Mouse (Mus musculus) spleen, adult 18-20 months (tissue): ENCODE measurements around the gene Rab11fip3.
A peak's percentile ranks its signal among the peaks of the same experiment; 100 is the strongest.

Experiments used
- DNase-seq, 2 experiments: peaks; one replicate each; pipeline ENCODE4 v3.0.0; 2022; ENCODE audit warnings: mixed read lengths in 2 of 2

The Rab11fip3 gene

DNA sequence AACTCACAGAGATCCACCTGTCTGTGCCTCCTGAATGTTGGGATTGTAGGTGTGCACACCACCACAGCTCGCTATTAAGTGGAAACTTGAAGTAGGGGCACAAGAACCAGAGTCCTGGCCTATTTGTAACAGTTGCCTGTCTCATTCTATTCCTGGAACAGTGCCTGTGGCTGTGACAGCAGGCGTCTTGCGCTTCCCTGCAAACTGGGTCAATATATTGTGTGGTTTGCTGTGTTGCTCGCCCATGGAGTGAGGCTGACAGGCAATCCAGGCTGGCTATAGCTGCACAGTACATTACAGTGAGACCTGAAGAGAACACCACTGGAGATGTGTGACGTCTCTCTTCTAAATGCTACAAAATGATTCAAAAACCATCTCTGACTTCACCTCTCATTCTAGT lies 37.8 kb downstream of the Rab11fip3 start:
- no peak for DNase-seq

DNA sequence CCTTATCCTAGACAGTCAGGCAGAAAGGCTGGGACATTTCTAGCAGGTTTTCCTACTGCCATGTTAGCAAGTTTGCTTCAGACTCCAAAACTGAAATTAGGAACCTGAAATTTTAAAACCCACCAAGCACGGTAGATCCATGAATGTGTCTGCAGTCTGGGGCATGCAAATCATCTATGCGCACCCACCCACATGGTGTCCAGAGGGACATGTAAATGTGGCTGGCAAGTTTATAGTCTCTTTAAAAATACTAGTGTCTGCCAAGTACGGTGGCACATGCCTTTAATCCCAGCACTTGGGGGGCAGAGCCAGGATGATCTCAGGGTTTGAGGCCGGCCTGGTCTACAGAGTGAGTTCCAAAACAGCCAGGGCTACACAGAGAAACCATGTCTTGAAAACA lies 41.1 kb downstream of the Rab11fip3 start:
- DNase-seq, result no peak

DNA sequence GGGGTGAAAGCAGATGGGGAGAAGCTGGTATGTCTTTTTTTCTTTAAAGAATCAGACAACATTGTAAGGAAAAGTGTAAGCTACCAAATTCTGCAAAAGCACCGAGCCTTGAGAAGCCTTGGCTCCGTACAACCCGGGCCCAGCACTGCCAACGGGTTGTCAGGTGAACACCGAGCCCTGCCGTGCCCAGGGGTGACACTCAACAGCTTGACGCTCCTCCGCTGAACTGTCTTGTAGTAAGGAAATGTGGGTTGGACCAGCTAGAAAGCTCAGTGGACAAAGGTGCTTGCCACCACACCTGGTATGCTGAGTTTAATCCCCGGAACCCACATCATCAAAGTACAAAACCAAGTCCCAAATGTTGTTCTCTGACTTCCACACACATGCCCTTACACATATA lies 44.7 kb downstream of the Rab11fip3 start:
- DNase-seq, result no peak

DNA sequence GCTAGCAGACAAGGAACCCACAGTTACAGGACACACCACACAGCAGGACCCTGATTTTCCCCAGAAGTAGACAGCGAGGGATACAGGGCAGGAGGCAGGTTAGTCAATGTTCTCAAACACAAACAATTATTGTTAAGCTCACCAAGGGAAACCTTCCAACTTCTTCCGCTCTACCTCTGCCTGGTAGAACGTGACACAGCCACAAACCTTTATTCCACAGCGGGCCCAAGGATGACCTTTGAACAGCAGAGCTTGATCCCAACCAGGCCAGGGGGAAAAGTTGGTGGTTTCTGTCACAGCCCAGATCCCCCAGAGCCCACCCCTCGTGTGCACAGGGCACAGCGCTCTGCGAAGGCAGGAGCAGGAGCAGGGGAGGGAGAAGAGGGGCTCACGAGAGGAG lies 45.4 kb downstream of the Rab11fip3 start:
- no peak for DNase-seq

DNA sequence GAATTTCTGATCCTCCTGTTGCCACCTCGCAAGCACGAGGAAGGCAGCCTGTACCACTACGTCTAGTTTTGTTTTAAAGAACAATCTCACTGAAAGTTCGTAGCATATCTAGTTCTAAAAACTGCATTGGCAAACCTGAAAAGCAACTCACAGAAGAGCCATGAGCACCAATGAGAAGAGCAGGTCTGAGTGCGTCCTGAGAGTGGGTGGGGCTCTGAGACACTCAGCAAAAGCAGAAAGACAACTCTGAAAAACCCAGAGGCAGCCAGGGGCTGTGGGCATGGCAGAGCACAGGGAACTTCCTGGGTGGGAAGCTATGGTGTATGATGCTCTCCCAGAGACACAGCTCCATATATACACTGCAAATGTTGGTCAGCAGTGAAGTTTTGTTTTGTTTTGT lies 46.2 kb downstream of the Rab11fip3 start:
- no peak for DNase-seq

DNA sequence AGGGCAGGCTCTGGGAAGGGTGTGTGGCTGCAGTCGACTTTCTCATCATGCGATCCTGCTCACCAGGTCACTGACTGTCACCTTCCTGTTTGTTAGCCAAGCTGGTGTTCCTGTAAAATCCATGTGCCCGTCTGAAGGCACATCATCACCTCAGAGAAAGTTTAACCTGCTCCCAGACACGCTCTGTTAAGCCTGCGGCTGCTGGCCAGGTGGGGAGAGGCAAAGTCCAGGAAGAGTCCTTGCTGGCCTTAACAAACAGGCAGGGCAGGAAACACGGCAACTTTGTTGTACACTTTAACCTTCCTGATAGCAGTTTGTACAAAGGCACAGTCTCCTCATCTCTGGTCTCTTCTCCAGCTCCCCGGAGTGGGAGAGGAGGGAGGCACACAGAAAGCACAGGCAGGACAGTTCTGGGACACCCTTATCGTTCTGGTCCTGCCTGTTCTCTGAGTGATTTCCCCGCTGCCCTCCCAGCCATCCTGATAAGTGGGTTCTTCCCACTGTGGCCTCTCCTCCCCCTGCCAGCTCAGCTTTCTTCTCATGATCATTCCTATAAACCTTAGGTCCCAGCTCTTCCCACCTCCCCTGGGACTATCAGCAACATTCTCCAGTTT lies 47.5 kb downstream of the Rab11fip3 start:
- no peak for DNase-seq

DNA sequence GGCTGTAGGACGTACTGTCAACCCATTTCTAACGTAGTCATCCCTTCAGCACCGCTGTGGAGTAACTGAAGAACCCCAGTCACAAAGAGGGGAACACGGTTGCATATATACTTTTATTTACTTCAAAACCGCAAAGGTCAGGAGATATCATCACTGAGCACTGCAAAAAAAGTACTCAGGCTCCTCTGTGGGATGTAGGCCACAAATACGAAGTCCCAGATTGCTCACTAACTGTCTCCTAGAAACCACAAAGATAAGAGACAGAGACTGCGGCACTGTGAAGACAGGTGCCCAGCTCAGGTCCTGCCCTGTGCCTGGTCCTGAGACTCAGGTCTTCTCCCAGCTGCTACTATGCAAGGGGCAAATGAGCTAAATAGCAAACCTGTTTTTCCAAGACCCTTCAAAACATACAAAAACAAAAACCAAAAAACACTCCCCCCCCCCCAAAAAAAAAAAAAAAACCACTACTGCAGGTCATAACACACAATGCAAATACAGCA lies 48.5 kb downstream of the Rab11fip3 start:
- no peak for DNase-seq

DNA sequence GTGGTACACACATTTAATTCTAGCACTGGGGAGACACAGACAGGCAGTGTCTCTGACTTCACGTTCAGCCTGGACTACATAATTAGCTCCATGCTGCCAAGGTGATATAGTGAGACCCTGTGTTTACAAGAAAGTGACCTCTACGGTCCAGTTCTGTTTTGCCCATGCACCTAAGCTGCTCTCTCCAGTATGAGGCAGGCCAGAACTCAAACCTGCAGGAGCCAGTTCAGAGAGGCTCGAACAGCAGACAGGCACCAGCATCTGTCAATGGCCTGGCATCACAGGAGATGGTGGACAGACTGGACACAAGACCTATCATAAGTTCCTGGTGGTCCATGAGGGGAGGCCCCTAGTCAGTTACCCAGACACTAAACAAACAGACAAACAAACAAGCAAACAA lies 51.0 kb downstream of the Rab11fip3 start:
- DNase-seq, result no peak

DNA sequence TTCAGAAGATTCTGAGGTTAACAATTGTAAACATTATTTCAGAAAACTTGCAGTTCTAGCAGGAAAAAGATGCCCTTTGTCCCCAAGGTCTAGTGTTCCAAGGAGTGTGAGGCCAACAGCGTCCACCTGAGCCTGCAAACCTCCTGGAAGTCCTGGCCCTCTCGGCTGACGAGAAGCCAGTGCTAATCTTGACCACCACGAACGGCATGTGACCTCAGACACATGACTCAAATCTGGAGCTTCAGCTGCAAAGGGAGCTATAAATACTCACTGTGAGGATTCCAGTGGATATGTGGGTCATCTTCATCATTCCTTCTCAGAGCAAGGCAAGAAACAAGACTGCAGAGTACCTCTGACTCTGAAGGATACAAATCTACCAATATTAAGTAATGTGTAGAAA lies 51.4 kb downstream of the Rab11fip3 start:
- no peak for DNase-seq

DNA sequence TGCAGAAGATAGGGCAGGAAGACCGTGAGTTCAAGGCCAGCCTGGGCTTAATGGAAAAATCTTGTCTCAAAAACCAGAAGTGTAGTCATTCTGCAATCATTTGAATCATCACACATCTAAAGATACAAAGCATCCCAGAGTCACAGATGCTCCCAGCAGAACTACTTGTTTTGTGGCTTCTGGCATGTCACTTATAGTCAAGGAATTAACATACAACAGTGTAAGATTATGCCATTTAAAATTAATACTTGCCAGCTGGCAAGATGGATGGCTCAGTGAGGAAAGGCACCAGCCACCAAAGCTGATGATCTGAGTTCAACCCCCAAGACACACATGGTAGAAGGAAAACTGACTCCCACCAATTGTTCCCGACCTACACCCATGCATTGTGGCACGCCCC lies 52.3 kb downstream of the Rab11fip3 start:
- no peak for DNase-seq

DNA sequence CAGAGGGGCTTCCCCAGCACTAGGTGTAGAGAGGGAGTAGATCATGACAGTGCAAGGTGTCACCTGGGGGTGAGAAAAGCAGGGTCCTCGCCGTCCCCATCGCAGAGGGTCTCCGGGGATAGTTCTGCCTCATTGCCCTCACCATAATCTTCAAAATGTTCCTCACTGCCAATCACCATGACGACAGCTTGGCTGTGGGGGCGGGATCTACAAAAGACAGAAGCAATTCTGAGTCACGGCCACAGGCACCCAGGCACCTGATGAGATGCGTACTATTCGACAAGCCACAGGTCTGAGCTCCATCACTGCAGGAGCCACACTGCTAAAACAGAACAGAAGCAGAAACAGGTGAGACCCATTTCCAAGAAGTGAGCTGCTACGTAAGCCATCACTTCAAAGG lies 55.6 kb downstream of the Rab11fip3 start:
- no peak for DNase-seq

DNA sequence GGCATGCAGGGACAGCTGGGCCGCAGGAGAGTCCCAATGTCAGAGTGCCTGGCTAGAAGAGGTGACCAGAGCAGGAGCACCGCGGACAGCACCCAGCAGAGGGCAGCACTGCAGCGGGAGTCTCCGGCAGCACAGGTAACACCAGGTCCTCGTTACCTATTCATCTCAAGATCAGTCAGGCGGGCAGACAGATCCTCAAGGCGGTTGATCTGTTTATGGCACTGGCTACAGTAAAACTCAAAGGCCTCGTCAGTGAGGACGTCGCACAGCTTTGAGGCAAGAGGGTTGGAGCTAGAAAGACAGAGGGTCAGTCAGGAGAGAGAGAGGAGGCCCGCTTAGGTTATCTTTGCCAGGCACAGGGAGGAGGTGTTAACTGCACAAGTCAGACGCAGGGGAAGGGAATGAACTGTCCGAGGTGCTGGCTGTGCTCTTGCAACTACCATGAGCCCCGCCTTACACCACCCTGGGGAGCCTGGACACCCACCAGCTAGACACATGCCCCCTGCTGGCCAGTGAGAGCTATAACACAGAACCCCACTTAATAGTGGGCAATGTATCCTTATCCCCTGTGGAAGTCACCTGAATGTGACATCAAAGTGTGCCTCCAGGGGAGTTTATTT lies 57.4 kb downstream of the Rab11fip3 start:
- peak; percentile 48 to 82 for DNase-seq

DNA sequence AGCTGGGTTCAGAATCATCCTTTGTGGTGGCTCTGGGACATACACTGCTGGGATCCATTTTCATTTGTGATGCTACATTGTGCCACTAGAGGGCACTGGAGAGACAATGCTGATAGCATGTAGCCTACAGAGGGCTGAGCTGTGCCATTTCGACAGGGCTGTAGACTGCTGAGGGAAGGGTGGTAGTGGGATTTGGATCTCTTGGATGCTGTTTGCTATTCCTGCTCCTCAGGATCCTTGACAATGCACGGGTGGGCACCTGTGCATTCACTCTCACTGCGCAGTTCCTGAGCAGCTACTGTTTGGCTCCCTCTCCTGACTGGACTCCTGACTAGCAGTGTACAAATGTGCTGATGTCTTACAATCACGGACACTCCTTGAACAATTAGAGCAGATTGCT lies 59.8 kb downstream of the Rab11fip3 start:
- DNase-seq, result peak; percentile 20 to 69

DNA sequence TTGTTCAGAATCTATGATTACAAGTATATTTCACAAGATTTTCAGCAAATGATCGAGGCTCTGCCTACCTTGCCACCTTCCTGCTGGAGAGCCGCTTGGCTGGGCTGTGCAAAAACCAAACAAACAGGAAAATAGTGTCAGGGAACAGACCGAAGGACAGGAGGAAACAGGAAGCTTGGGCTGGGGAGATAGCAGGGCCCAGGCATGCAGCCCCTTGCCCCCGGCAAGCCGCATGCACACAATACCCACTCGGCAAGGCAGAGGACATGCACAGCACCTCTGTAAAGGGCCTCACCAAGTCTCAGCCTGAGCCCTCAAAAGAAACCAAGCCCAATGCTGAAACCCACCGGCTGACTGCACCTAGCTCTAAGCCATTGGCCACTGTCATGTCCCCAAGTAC lies 60.6 kb downstream of the Rab11fip3 start:
- no peak for DNase-seq

DNA sequence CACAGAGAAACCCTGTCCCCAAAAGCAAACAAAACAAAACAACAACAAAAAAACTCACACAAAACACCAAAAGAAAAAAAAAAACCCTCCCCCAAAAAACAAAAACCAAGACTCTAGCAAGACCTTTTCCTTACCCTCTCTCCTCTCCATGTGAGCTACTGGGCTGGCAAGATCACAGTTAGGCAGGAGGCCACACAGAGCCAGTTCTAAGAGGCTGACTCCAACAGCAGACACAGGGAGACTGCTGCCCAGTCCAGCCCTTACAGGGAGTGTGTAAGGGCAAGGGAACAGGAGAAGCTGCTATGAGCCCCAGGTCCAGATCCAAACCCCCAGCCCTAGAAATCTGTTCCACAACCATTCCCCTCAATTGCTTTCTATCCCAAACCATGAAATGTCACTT lies 61.0 kb downstream of the Rab11fip3 start:
- no peak for DNase-seq

DNA sequence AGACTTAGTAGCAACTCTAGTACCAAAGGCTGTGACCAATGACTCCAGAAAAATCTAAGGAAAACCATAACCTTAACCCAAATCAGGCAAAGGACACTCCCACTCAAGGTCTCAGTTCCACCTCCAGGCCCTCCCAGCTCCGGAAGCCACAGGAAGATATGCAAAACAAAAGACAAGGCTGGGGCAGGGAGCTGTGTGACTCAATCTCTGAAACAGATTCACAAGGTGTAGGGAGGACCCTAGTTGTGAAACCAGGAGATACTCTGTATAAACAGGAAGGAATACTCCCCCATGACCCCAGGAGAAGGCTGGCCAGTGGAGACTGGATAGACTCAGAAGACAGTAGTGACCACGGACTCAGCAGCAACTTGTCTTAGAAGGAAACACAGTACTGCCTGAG lies 61.7 kb downstream of the Rab11fip3 start:
- no peak for DNase-seq

DNA sequence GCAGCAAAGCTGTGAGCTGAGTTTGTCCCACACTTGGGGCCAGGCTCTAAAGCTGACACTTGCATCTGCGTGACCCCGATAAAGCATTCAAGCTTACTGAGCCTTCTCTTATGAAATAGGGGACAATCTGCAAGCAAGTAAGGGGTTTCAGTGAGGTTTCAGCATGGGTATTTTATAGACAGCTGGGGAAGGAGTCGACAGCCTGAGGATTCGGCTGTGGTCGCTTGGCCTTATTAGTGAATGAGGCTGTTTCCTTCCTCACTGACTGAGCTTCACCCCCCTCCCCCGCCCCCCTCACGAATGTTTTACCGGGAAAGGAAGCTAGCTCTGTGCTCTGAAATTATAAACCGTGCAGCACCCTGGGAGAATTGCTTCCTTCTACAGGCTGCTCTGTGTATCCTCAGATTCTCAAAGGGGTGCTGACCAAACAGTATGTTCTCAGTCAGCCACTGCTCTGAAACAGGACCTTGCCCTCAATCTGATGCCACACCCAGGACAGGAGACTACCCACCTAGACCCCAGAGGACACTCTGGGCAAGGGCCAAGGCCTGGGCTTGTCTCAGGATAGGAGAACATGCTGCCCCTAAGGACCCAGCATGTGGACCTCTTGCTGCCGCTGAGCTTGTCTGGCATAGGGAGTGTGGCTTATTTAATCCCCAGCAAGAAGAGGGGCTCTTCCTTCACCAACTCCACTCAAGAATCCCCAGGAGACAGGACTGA lies 63.5 kb downstream of the Rab11fip3 start:
- no peak for DNase-seq

DNA sequence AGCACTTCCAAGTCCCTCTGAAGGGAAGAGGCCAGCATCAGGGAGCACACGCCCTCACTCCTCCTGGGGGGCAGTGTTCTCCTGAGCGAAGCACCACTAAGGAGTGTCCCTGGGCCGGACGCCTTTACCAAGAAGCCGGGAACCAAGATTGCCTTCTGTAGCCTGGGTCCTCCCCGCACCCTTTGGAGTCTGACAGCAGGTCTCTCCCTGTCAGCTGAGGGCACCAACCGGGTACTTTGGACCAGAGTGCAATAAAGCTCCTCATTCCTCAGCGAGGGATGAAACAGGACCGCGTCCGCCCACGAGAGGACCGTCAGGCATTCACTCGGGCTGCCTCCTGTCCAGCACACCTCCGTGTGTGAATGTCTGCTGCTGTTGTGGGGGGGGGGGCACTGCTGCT lies 64.6 kb downstream of the Rab11fip3 start:
- no peak for DNase-seq

DNA sequence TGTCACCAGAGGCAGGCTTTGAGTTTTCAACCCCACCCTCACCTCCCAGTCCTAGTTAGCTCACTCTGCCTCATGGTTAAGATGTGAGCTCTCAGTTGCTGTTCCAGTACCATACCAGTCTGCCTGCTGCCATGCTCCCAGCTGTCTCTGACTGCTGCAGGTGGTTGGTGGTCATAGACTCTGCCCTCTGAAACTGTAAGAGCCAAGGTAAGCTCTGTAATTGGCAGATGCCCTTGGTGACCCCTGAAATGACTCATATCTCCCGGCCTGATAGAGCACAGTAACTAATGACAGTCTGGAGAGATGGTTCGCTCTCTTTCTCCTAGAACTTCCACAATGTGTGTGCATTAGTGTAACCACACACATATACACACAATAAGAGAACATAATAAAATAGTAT lies 65.5 kb downstream of the Rab11fip3 start:
- DNase-seq, result no peak

DNA sequence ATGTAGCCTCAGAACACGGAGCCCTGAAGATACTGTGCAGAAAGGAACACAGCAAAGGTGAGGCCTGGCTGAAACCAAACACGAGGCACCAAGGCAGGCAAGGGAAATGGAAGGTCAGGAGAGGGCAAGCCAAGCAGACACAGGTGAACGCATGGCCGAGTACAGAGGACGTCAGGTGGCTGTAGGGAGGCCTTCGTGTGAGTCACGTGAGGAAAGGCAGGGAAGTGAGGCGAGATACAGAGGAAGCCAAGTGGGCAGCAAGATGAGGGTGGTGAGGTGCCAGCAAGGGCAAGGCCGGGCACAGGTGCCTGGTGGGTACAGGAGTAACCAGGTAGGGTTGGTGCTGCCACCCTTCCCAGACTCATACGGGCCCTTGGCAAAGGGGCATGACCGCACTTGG lies 70.9 kb downstream of the Rab11fip3 start:
- no peak for DNase-seq

DNA sequence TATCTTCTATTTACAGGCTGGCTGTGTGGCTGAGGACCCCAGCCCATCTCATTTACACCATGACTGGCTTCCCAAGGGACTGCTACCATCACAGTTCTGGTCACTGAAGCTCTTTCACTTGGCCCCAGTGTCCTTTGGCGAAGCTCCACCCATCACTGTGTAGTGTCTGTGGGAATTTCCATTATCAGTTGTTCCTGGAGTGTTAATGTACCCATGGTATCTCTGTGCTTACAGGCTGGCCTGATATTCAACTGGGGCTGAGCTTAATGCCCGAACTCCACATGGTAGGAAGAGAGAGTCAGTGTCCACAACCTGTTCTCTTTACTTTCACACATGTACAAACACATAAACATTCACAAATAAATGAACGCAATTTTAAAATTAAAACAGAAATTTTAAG lies 75.9 kb downstream of the Rab11fip3 start:
- no peak for DNase-seq

DNA sequence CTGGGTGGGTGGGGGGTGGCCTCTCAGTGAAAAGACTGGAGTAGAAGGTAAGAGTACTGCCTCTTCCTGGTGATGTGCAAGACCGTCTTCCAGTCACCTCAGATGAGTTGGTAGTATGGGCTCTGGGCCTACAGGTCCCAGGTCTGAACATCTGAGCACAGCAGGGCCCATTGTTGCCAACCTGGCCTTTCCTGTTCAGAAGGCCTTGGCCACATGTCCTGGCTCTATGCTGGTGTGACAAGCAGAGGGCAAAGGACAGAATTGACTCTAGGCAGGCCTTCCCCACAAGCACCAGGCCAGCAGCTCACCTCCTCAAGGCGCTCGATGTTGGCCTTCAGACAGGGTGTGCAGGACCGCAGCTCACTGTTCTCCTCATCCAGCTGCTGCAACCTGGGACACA lies 77.1 kb downstream of the Rab11fip3 start:
- DNase-seq, result no peak

DNA sequence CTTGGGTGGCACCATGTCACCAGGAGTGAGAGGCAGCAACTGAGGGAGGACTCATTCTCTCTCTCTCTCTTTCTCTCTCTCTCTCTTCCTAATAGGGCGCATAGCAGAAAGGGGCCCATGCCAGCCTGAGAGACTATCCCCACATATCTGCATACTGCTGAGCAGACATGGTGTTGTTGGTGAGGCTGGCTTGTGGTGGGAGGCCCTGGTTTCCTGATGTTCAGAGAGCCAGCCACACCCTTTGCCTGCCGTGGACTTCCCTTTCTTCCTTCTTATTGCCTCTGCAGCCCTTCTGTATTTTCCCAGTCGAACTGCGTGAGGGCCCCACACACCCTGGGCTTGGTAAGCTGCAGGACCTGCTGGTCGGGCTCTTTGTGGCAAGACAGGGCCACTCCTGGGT lies 79.0 kb downstream of the Rab11fip3 start:
- no peak for DNase-seq
